Mouse (Mus musculus): Measurements from ENCODE around the gene Cfap221. TPM values are rescaled to one million over a fixed set of nuclear protein-coding genes. Genes with fewer than 3 reads are reported as not detected.

Cfap221 gene
- polyA plus RNA-seq, 1 experiment from 2014 or later: not detected

DNA sequence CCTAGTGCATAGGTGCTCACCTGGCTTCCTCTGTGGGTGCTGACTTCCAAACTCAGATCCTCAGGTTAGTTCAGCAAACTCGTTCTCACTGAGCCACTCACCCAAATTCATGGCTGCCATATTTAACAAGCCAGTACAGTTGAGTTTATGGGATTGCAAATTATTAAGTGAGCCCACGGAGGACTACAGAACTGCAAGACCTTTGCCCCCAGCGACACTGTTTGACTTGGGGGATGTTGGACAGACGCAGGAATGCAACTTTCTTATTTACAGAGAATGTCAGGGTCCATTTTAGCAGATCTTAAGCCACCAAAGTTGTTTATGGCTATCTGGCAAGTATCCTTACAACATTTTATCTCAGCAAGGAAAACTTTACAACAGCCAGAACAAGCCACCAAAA lies 21.9 kb downstream of the Cfap221 start:
- Histone ChIP-seq H3K27ac (no peak overlapping the region), H3K27me3 (ENCODE audit: low read depth, poor library complexity, severe bottlenecking) (no peaks in the 10 kb centered on the region), H3K4me3 (no peak overlapping the region), H3K36me3 (no peaks in the 10 kb centered on the region), H3K9me3 (replicated peaks) (no peaks in the 10 kb centered on the region), H3K4me1 (no peaks in the 10 kb centered on the region)
- 74% methylated on average over 4 of the region's 4 CpGs for WGBS
- DNase-seq (ENCODE audit: low spot score): no peak

DNA sequence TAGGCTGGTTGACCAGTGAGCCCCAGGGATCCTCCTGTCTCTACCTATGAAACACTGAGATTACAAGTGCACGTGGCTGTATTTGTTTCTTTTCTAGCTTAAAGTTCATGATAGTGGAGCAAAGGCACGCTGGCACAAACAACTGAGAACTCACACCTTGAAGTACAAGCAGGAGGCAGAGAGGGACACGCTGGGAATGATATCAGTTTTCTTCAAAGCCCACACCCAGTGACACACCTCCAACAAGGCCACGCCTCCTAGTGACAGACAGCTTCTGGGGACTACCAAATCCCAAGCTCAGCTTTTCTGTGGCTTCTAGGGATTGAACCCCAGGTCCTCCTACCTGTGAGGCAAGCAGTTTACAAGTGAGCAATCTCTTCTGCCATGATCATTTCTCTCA lies 23.9 kb downstream of the Cfap221 start:
- DNase-seq (ENCODE audit: low spot score): no peak
- Histone ChIP-seq H3K36me3 (no peaks in the 10 kb centered on the region), H3K4me1 (no peaks in the 10 kb centered on the region), H3K9me3 (replicated peaks) (no peaks in the 10 kb centered on the region), H3K27me3 (ENCODE audit: low read depth, poor library complexity, severe bottlenecking) (no peaks in the 10 kb centered on the region), H3K4me3 (no peak overlapping the region), H3K27ac (no peak overlapping the region)
- 33% methylated on average over 4 of the region's 4 CpGs for WGBS

DNA sequence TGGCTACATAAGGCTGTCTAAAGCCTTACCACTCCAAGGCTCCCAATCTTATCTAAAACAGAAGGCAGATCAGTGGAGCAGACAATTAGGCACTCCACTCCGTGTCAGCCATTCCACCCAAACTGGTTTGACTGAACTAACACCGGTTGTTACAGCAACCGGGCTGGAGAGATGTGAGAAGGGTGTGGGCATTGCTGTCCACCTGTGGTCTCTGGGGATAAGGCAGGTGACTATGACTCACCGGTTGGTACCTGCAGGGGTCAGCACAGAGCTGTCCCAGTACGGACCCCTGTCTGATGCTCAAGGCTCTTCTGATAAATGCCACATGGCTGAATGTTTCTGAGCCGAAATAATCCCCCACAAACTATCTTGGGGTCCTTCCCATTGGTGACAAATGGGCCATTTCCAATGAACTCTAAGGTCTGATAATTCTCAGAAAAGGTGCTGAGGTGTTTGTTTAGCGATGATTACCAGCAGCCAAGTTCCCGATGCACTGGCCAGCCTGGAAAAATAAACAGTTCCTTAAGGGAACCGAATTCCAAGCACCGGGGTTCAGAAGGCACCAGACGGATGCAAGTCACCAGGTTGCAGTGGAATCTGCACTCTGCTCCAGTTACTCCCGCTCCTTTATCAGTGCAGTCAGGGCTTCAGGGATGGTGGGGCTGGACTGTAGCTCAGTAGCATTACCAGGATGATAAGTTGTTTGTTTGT lies 31.1 kb downstream of the Cfap221 start:
- no peak for DNase-seq (ENCODE audit: low spot score)
- no peaks in the 10 kb centered on the region for H3K9me3 ChIP-seq (replicated peaks)
- H3K27me3 ChIP-seq (ENCODE audit: low read depth, poor library complexity, severe bottlenecking): no peaks in the 10 kb centered on the region
- H3K4me1 ChIP-seq: peaks cover 3% of the 10 kb centered on the region; the same call in 1 of the 2 replicates
- WGBS: 49% methylated on average over 12 of the region's 12 CpGs
- no peak overlapping the region for H3K27ac ChIP-seq
- no peaks in the 10 kb centered on the region for H3K36me3 ChIP-seq
- no peak overlapping the region for H3K4me3 ChIP-seq

DNA sequence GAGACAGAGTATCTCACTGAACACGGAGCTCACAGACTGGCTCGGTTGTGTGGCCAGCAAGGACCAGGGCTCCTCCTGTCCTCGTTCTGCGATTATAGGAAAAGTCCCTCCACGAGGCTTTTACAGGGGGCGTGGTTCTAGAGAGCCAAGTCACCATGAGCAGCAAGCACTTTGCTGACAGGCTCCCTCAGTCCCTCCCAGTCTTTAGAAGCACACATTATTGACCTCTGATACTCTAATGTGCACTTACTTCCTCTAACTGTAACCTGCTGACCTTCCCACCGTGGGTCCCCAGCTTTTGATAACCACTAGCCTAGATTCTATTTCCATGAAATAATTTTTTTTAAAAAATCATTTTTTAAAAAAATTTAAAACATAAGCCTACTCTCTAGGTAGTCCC lies 37.1 kb downstream of the Cfap221 start:
- WGBS: 73% methylated on average over 7 of the region's 7 CpGs
- no peak for DNase-seq (ENCODE audit: low spot score)
- H3K27ac ChIP-seq: no peak overlapping the region
- H3K27me3 ChIP-seq (ENCODE audit: low read depth, poor library complexity, severe bottlenecking): no peaks in the 10 kb centered on the region
- H3K4me1 ChIP-seq: peaks cover 3% of the 10 kb centered on the region; the same call in 1 of the 2 replicates
- no peak overlapping the region for H3K4me3 ChIP-seq
- H3K9me3 ChIP-seq (replicated peaks): no peaks in the 10 kb centered on the region
- H3K36me3 ChIP-seq: no peaks in the 10 kb centered on the region

DNA sequence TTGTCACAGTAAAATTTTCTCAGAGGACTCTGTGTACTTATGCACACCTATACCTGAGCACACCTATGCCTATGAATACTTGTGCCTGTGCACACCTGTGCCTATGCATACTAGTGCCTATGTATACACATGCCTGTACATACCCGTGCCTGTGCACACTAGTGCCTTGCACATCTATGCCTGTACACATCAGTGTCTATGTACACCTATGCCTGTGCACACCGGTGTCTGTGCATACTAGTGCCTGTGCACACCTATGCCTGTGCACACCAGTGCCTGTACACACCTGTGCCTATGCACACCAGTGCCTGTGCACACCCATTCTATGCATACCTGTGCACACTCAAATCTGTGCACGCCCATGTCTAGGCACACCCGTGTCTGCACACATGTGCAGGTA lies 37.6 kb downstream of the Cfap221 start:
- DNase-seq (ENCODE audit: low spot score): no peak
- no peaks in the 10 kb centered on the region for H3K27me3 ChIP-seq (ENCODE audit: low read depth, poor library complexity, severe bottlenecking)
- H3K36me3 ChIP-seq: no peaks in the 10 kb centered on the region
- H3K4me1 ChIP-seq: peaks cover 3% of the 10 kb centered on the region; the same call in 1 of the 2 replicates
- no peak overlapping the region for H3K4me3 ChIP-seq
- H3K9me3 ChIP-seq (replicated peaks): no peaks in the 10 kb centered on the region
- WGBS: 93% methylated on average over 4 of the region's 4 CpGs
- H3K27ac ChIP-seq: no peak overlapping the region

DNA sequence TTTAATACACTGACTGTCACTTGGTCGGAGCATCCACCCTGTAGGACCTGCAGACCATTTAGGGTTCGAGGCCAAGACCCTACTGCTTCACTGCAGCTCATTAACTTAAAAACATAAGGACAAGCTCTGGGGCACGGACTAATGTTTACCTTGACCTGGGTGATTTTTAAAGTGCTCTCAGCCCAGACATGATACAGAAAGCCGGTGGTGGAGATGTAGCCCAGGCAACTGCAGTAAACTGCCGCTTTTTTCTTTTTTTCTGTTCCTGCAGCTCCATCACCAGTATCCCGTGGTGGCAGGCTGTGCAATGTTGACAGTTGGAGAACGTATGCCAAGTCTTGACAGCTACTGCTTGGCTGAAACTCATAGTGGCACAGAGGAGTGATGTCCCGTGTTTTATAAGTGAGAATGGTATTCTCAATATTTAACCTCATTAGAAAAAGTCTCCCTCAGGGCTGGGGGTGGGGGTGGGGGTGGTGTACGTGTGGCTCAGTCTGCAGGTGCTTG lies 39.3 kb downstream of the Cfap221 start:
- 71% methylated on average over 9 of the region's 9 CpGs for WGBS
- no peak for DNase-seq (ENCODE audit: low spot score)
- Histone ChIP-seq H3K27ac (no peak overlapping the region), H3K27me3 (ENCODE audit: low read depth, poor library complexity, severe bottlenecking) (no peaks in the 10 kb centered on the region), H3K9me3 (replicated peaks) (no peaks in the 10 kb centered on the region), H3K36me3 (no peaks in the 10 kb centered on the region), H3K4me1 (no peaks in the 10 kb centered on the region), H3K4me3 (no peak overlapping the region)

DNA sequence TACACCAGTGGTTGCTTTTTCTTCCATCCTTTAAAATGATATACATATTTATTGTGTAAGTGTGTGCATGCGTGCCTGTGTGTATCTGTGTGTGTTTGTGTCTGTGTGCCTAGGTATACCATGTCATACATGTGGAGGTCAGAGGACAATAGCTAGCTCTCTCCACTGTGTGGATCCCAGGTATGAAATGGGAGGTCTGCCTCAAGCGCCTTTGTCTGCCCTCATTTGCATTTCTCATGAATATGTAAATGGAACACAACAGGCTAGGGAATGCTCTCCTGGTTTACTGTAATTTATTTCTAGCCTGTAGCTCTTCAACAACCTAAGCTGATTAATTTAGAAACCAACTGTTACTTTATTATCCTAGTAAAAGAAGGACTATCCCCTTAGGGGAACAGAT lies 42.4 kb downstream of the Cfap221 start:
- Histone ChIP-seq H3K27ac (no peak overlapping the region), H3K36me3 (no peaks in the 10 kb centered on the region), H3K27me3 (ENCODE audit: low read depth, poor library complexity, severe bottlenecking) (no peaks in the 10 kb centered on the region), H3K9me3 (replicated peaks) (no peaks in the 10 kb centered on the region), H3K4me1 (no peaks in the 10 kb centered on the region), H3K4me3 (no peak overlapping the region)
- 78% methylated on average over 2 of the region's 2 CpGs for WGBS
- DNase-seq (ENCODE audit: low spot score): no peak

DNA sequence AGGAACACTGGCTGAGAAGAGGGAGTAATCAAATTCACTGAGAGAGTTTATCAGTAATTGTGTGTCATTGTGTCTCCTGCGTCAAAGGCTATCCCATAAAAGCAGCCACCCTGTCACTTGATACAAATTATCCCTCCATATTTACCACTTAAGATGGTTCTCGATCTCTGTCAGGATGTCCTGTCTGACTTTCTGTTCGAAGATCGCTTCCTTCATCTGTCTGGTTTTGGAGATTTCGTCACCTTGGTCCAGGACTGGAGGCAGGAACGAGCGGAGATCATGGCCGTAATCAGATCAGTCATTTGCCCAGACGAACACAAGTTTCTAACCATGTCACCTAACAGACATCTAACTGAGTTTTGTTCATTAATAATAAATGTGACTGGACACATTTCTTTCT lies 43.6 kb downstream of the Cfap221 start:
- Histone ChIP-seq H3K27me3 (ENCODE audit: low read depth, poor library complexity, severe bottlenecking) (no peaks in the 10 kb centered on the region), H3K27ac (no peak overlapping the region), H3K4me1 (no peaks in the 10 kb centered on the region), H3K4me3 (no peak overlapping the region), H3K9me3 (replicated peaks) (no peaks in the 10 kb centered on the region), H3K36me3 (no peaks in the 10 kb centered on the region)
- 88% methylated on average over 9 of the region's 9 CpGs for WGBS
- DNase-seq (ENCODE audit: low spot score): no peak

DNA sequence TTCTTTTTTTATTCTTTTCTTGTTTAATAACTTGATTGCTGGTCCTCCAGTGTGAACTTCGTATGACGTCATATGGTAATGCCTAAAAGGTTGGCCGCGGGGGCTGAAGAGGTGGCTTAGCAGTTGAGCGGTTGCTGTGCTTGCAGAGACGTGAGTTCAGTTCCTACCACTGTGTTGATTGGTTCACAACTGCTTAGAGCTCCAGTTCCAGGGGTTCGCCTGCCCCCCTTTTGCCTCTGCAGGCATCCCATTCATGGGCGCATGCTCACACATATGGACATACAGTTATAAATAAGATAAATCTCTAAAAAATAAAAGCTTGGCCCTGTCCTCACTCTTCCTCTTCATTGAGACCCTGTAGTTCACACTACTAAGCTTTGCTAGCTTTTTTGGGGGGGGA lies 46.9 kb downstream of the Cfap221 start:
- DNase-seq (ENCODE audit: low spot score): no peak
- Histone ChIP-seq H3K27ac (no peak overlapping the region), H3K4me3 (no peak overlapping the region), H3K4me1 (no peaks in the 10 kb centered on the region), H3K9me3 (replicated peaks) (no peaks in the 10 kb centered on the region), H3K27me3 (ENCODE audit: low read depth, poor library complexity, severe bottlenecking) (no peaks in the 10 kb centered on the region), H3K36me3 (no peaks in the 10 kb centered on the region)
- WGBS: 95% methylated on average over 8 of the region's 8 CpGs

DNA sequence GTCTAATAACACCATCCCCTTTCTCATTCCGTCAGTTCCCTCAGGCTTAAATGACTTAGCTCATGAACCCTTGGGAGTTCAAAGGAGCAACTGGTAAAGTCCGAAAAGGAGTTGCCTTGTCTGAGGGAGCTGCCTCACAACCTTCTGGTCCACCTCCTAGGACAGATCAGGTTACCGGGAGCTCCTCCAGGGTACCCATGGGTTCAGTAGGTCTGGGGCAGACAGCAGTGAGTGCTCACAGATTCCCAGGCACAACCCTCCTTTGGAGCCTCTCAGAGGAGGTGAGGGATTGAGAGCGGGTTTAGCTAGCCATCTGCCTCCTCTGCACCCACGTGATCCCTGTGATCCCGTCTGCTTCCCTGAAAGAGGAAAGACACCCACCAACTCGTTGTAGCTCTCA lies 60.2 kb downstream of the Cfap221 start:
- DNase-seq (ENCODE audit: low spot score): peak; percentile 32
- WGBS: 12% methylated on average over 7 of the region's 7 CpGs
- Histone ChIP-seq H3K9me3 (replicated peaks) (no peaks in the 10 kb centered on the region), H3K27ac (no peak overlapping the region), H3K4me3 (no peak overlapping the region), H3K27me3 (ENCODE audit: low read depth, poor library complexity, severe bottlenecking) (0 out of 2 replicates have a peak, but pooled peaks cover 3% of the 10 kb centered on the region), H3K4me1 (peaks cover 9% of the 10 kb centered on the region), H3K36me3 (no peaks in the 10 kb centered on the region)

DNA sequence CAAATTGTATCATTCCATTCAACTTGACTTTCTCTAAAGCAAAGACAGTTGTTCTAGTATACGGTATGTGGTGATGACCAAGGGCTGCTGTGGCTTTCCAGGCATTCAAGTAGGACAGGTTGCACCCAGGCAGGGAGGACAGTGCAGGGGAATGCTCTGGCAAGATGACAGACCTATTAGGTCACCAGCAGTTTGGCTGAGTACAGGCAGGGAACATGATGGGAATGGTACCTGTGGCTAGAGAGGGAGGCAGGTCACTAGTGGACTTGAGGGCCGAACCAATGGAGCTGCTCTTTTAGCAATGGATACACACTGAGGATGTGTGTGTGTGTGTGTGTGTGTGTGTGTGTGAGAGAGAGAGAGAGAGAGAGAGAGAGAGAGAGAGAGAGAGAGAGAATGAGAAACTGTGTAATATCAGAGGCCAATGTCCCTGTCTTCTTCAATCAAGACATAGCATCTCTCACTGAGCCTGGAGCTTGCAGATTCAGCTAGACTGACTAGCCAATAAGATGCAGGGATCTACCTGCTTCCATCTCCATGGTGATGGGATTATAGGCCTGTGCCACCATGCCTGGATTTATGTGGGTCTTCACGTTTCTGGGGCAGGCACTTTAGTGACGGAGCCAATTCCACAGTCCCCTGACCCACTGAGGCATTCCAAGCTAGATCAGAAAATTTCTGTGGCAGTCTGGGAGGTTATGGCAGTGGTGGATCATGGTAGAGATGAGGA lies 65.4 kb downstream of the Cfap221 start:
- H3K9me3 ChIP-seq (replicated peaks): no peaks in the 10 kb centered on the region
- H3K27ac ChIP-seq: no peak overlapping the region
- WGBS: 84% methylated on average over 4 of the region's 4 CpGs
- H3K27me3 ChIP-seq (ENCODE audit: low read depth, poor library complexity, severe bottlenecking): 0 out of 2 replicates have a peak, but pooled peaks cover 3% of the 10 kb centered on the region
- peaks cover 2% of the 10 kb centered on the region; the same call in 1 of the 2 replicates for H3K4me1 ChIP-seq
- no peak overlapping the region for H3K4me3 ChIP-seq
- no peak for DNase-seq (ENCODE audit: low spot score)
- no peaks in the 10 kb centered on the region for H3K36me3 ChIP-seq

DNA sequence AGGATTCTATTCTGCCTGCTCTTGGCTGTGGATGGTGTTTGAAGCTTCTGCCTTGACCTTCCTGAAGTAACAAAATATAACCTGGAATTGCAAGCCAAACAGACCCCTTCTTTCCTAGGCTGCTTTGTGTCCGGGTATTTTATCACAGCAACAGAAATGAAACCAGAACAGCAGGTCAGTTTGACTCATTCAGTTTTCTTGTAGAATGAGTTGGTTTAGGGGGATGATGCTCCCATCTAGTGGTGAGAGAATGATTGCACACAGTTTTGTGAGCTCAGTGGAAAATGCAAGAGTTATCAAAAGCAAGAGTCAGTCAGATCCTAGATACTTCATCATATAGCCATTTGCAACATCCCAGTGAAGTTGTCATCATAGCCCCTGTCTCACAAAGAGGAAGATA lies 67.3 kb downstream of the Cfap221 start:
- no peaks in the 10 kb centered on the region for H3K4me1 ChIP-seq
- DNase-seq (ENCODE audit: low spot score): no peak
- H3K9me3 ChIP-seq (replicated peaks): no peaks in the 10 kb centered on the region
- no peak overlapping the region for H3K27ac ChIP-seq
- H3K27me3 ChIP-seq (ENCODE audit: low read depth, poor library complexity, severe bottlenecking): 0 out of 2 replicates have a peak, but pooled peaks cover 3% of the 10 kb centered on the region
- 76% methylated on average over 1 of the region's 1 CpGs for WGBS
- H3K4me3 ChIP-seq: no peak overlapping the region
- no peaks in the 10 kb centered on the region for H3K36me3 ChIP-seq

DNA sequence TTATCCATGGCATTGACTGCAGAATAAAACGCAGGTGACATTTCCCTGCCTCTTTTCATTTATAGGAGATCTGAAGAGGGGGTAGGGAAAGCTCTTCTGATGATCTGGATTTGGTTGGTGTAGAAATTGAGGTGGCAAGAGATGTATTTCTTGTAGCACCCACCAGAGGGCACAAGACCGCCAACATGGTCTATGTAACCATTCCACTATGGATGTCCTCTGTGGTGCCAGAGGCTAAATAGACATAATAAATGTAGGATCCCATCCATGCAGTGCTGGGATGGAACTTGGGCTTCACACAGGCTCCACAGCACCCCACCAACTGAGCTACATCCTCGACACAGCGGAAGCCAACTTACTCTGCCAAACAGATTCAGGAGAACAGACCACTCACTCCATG lies 77.7 kb downstream of the Cfap221 start:
- H3K27ac ChIP-seq: no peak overlapping the region
- H3K27me3 ChIP-seq (ENCODE audit: low read depth, poor library complexity, severe bottlenecking): no peaks in the 10 kb centered on the region
- DNase-seq (ENCODE audit: low spot score): no peak
- no peaks in the 10 kb centered on the region for H3K9me3 ChIP-seq (replicated peaks)
- no peaks in the 10 kb centered on the region for H3K4me1 ChIP-seq
- WGBS: 56% methylated on average over 4 of the region's 4 CpGs
- no peak overlapping the region for H3K4me3 ChIP-seq
- H3K36me3 ChIP-seq: no peaks in the 10 kb centered on the region

All from limb, embryonic 10.5 days (tissue).